Mouse (Mus musculus) C2C12 (cell line): Measurements from ENCODE around the gene Rsu1.

Experiments
- CEBPB ChIP-seq: IDR thresholded peaks from one replicate; pipeline ENCODE4 v1.6.1; 2011; ENCODE audit warnings: low read depth, mild to moderate bottlenecking, control low read depth, moderate library complexity
- CTCF ChIP-seq: IDR thresholded peaks from one replicate; pipeline ENCODE4 v1.5.1; 2011; ENCODE audit not compliant: control insufficient read depth, insufficient read depth, insufficient read length
- FOSL1 ChIP-seq: IDR thresholded peaks from one replicate; pipeline ENCODE4 v1.8.0; 2011; ENCODE audit warnings: mild to moderate bottlenecking, low read length; ENCODE audit not compliant: poor library complexity, insufficient read depth, severe bottlenecking
- MAX ChIP-seq: IDR thresholded peaks from one replicate; pipeline ENCODE4 v1.6.1; 2011; ENCODE audit warnings: mild to moderate bottlenecking, control low read depth
- MYOD1 ChIP-seq: IDR thresholded peaks from one replicate; pipeline ENCODE4 v1.6.1; 2011; ENCODE audit warnings: low read depth; ENCODE audit not compliant: control insufficient read depth, insufficient read length
- USF1 ChIP-seq: IDR thresholded peaks from one replicate; pipeline ENCODE4 v1.6.1; 2011; ENCODE audit warnings: low read depth, mild to moderate bottlenecking, control low read depth, moderate library complexity

DNA sequence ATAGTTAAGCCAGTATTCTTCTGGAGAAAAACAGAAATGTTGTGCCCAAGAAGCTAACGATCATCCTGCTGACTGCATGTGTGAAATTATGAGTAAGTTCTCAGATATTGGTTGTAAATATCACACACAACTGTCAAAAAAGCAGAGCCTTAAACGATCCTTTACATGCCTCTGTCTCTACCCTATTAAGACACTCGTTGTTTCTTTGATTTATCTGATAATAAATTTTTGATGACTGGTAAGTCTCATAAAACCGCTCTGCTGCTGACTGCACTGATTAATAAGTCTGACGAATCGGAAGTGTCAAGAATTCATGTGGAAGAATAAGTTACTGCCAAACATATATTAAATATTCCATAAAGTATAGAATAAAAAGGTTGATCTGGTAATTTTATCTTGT is 126.0 kb downstream of the Rsu1 start:
- TF ChIP-seq CTCF (no peak), MYOD1 (no peak), CEBPB (no peak), MAX (no peak), USF1 (no peak), FOSL1 (no peak)
